Mouse (Mus musculus) spleen, embryonic (tissue): ENCODE measurements around the gene Gm49425.

Experiments used
- CTCF ChIA-PET: fragments of 350-600 bp; sonication (Branson Sonifier 250); formaldehyde crosslinking; loops from one replicate; lab custom pipeline; 2022; lab: Charles Lee

Gm49425 gene

GRCm38 (mm10) chr15:101491431-101491830 is 25.6 kb downstream of the Gm49425 start, which contains the start of gene Krt83:
Gene Krt83 (minus strand): TSS chr15:101491512.
- CTCF ChIA-PET: no interaction called here

DNA sequence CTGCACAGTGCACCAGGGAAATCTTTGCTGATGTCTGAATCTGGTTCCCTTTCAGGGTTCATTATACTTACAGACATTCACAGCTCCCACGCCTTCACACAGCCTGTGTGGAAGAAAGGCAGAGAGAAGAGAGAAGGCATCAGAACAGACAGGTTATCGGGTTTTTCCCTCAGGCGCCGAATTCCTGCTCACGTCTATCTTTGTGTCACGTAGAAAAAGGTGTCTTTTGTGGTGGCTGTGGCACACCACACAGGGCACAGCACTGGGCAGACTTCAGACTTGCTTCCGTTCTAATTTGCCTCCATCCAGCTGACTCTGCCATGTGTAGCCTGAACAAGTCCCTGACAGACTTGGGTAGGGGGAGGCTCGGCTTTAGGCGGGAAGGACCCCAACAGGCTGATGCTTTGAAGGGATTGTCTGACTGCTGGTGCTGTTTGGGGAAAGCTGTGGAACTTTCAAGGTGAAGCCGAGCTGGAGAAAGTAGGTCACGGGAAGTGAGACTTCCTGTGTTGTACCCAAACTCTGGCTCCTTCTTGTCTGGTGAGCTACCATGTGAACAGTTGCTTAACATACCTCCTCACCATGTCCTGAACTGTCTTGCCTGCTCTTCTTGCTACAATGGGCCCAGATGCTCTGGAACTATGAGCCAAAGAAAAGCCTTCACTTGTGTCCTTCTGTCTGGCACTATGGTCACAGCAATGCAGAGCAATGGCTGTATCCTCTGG is 31.0 kb downstream of the Gm49425 start:
- CTCF ChIA-PET: no interaction called here

GRCm38 (mm10) chr15:101484939-101485338 is 32.1 kb downstream of the Gm49425 start:
- CTCF ChIA-PET: no interaction called here

DNA sequence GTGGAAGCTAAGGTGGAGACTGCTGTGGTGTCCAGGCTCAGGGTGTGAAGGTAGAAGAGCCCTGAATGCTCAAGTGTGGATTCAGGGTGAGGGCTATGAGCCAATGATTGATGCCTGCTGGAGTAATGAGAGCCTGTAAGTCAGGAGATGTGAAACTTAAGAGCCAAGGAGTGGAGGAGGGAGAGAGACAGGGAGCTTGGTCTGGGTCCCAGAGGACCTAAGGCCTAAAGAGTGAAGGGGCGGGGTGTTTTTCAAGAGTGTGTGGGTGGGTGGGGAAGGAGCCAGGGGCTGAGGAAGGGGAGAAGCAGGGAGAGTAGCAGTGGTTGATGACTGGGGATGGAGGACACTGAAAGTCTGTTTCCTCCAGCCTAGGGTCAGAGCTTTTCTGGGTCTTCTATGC is 33.4 kb downstream of the Gm49425 start:
- CTCF ChIA-PET: no interaction called here

DNA sequence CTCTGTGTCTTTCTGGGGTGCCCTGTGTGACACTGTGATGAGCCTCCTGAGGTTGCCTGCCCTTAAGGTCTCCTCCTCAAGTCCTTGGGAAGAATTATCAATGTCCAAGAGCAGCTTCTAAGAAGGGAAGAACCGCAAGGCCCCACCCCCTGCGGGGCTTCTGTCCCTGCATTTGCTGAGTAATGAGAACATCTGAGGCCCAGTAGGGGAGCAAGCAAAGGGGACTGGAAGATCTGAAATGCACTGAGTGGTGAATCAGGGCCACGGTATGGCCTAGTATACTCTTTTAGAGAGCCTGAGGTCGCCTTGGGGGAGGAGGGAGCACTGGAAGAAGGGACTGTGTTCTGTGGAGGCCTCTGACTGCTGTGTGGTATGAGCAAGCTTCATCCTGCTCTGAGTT is 35.0 kb downstream of the Gm49425 start:
- CTCF ChIA-PET: no interaction called here

DNA sequence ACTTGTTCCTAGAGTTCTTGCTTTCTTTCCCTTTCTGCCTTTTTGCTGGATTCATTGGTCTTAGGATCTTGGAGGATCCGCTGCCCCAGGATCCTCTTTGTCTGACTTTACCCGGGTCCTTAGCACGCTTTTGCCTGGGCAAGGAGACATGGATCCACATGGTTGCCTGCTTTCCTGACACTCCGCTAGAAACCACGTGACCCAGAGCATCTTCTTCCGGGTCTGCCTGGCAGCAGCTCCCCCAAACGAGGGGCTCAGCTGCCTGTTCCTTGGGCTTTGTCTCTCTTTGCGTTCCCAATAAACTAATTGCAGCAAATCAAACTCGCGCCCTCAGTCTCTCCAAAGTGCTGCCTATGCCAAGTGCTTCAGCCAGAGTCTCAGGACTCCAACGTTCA is 37.4 kb downstream of the Gm49425 start:
- CTCF ChIA-PET: interaction anchor here (0.6 kb wide), 1 partner anchor 18 kb away, joined by 4 read pairs; no protein-coding TSS in a partner anchor

- CTCF ChIA-PET: interaction anchor here (0.6 kb wide), 1 partner anchor 18 kb away, joined by 4 read pairs; no protein-coding TSS in a partner anchor
Observed at GRCm38 (mm10) chr15:101479007-101479665, 37.9 kb downstream of the Gm49425 start.

DNA sequence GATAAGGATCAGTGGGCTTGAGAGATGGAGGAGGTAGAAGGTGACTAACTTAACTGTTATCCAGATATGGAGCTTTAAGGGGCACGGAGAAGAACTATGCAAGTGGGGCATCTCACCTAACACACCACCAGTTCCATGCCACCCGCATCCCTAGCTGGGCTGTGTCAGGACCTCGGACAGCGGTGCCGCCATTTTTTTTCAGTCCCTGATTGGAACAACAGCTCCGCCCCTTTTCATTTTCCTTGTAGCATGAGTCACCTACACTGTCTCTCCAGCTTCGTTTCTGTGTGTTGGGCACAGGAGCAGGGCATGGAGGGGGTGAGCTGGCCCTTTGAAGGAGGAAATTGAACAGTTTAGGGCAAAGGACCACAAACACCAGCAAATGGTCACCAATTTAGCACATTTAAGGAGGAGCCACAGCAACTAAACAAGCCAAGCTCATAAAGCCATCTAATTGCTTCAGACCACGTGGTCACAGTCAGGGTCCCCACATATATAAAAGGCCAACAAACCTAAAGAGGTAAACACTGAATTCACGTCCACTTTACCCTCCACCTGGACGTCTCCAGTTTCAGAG is 44.0 kb downstream of the Gm49425 start, which contains the start of gene Krt86:
Gene Krt86, plus strand, starts transcription at position 527 of the 577 bp plus-strand sequence.
- CTCF ChIA-PET: no interaction called here

DNA sequence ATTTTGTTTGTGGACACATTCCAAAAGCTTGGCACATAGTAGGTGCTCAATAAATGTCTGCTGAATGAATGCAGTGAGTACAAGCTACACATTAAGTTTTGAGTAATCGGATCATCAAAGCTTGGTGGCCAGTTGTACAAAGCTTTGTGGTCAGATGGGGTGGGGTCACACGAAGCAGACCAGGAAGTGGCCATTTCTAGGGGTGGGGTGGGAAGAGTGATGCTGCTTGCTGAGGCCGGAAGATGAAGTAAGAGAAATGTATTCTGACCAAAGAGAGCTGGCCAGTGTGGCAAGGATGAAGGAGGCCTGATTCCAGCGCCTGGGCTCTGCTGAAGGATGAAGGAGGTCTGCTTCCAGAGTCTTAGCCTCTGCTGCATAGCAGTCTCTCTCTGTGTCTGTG is 48.0 kb downstream of the Gm49425 start:
- CTCF ChIA-PET: no interaction called here
